Mouse (Mus musculus) macrophage (primary cell): ENCODE measurements around the gene Slc37a1. TPM values are rescaled to one million over a fixed set of nuclear protein-coding genes. Genes with fewer than 3 reads are reported as not detected.
A peak's percentile ranks its signal among the peaks of the same experiment; 100 is the strongest.

Experiments
- H3K27ac ChIP-seq: fragments of 350-480 bp; formaldehyde crosslinking; 2 replicates; pipeline ENCODE4 v1.9.0; 2021
- H3K36me3 ChIP-seq: fragments of 350-480 bp; formaldehyde crosslinking; 2 replicates; pipeline ENCODE4 v1.9.0; 2021; ENCODE audit errors: inconsistent target
- H3K4me3 ChIP-seq: fragments of 350-480 bp; formaldehyde crosslinking; 2 replicates; pipeline ENCODE4 v1.9.0; 2021; ENCODE audit errors: inconsistent target
- H3K79me2 ChIP-seq: fragments of 350-480 bp; formaldehyde crosslinking; 2 replicates; pipeline ENCODE4 v1.9.0; 2021; ENCODE audit errors: inconsistent target
- WGBS: methylation state at CpG from one replicate; pipeline ENCODE4 v1.1.7; 2026; ENCODE audit warnings: inconsistent platforms; ENCODE audit not compliant: missing documents; 5-methylcytosine and 5-hydroxymethylcytosine counted together
- polyA plus RNA-seq: library from polyadenylated mRNA; stranded (reverse); fragments of 250-400 nt; gene quantifications from 3 replicates; pipeline ENCODE4 v1.2.4, GENCODE M21; 2018; ENCODE audit warnings: inconsistent platforms

Slc37a1 gene
- polyA plus RNA-seq, 1 experiment from 2014 or later = 7.9 TPM

GRCm38 (mm10) chr17:31275181-31275580 lies 11.4 kb upstream of the Slc37a1 start:
- H3K27ac ChIP-seq = no peak overlapping the region
- no peaks in the 10 kb centered on the region for H3K36me3 ChIP-seq
- 48% methylated on average over 6 of the region's 6 CpGs for WGBS
- no peak overlapping the region for H3K4me3 ChIP-seq
- no peaks in the 10 kb centered on the region for H3K79me2 ChIP-seq

DNA sequence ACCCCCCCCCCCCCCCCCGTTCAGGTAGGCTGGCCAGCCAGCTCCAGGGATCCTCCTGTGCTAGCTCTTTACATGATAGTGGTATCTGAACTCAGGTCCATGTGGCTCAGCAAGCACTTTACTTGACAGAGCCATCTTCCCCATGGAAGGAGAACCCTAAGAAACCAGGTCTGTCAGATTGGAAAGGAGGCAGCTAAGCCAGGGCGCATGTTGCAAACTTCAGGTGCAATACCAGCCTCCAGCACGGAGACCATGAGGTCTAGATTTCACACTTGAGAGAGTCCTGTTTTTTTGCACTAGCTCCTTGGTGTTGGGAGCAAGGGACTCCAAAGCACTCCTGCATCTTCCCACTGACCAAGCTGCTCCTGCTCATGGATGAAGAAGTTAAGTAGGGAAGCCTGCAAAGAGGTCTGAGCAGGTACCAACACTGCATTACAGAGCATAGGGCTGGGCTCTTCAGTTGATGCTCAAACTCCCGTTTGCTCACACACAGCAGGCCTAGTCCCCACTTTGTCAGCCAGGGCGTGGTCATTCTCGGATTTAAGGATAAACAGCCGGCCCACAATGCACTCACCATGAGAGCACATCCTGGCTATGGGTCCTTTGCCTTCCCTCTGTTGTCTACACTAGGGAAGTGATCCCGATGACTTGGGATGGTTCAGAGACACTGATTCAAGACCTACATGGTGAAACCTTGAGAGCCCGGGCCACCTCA lies 10.2 kb upstream of the Slc37a1 start:
- WGBS = 74% methylated on average over 9 of the region's 9 CpGs
- no peak overlapping the region for H3K27ac ChIP-seq
- no peaks in the 10 kb centered on the region for H3K79me2 ChIP-seq
- H3K4me3 ChIP-seq = no peak overlapping the region
- H3K36me3 ChIP-seq = no peaks in the 10 kb centered on the region

- H3K36me3 ChIP-seq = no peaks in the 10 kb centered on the region
- peak within 1 kb of the TSS; percentile 12; the same call in 1 of the 2 replicates for H3K4me3 ChIP-seq
- WGBS = 14% methylated on average over 44 of the region's 44 CpGs
- no peaks in the 10 kb centered on the region for H3K79me2 ChIP-seq
- no peak within 1 kb of the TSS for H3K27ac ChIP-seq
Observed at GRCm38 (mm10) chr17:31276922-31277918, 9.4 kb upstream of the Slc37a1 start, which contains the start of gene Rsph1. Rsph1 (minus strand) TSS chr17:31277383.

DNA sequence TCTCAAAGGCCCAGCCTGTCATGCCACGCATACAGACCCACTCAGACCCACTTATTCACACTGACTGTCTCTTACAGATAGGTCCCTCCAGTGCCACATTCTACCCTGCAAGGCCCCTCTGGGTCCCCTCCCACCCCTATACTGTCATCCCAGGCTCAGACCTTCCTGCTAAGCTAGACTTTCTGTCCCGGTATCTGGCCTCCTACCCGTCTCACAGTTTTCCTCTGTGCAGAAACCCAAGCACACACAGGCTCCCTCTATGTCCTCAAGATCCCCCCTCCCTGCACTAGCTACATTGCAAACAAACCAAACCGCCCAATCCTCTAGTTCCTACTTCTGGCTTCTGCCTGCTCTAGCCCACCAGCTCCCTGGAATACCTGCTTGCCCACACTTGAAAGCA lies 8.7 kb upstream of the Slc37a1 start:
- Histone ChIP-seq H3K4me3 (no peak overlapping the region), H3K27ac (no peak overlapping the region), H3K79me2 (no peaks in the 10 kb centered on the region), H3K36me3 (no peaks in the 10 kb centered on the region)
- 91% methylated on average over 4 of the region's 4 CpGs for WGBS

- no peaks in the 10 kb centered on the region for H3K36me3 ChIP-seq
- WGBS = 87% methylated on average over 9 of the region's 9 CpGs
- no peak overlapping the region for H3K4me3 ChIP-seq
- no peak overlapping the region for H3K27ac ChIP-seq
- H3K79me2 ChIP-seq = no peaks in the 10 kb centered on the region
Observed at GRCm38 (mm10) chr17:31279541-31279940, 7.1 kb upstream of the Slc37a1 start.

DNA sequence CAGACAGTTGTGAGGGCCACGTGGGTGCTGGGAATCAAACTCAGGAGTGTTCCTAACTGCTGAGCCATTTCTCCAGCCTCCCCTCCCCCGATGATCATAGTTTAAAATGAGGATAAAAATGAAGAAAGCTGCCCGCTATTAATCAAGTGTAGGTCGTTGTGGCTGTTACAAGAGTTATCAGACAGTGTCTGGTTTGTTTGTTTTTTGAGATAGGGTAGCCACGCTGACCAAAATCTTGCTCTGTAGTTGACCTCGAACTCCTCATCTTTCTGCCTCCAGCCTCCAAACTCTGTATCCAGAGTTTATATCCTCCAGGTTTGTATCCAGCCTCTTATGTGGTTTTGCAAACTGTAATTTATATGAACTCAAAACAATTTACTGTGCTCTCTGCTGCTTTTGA lies 6.3 kb upstream of the Slc37a1 start:
- WGBS = 74% methylated on average over 6 of the region's 6 CpGs
- Histone ChIP-seq H3K4me3 (no peak overlapping the region), H3K79me2 (no peaks in the 10 kb centered on the region), H3K27ac (no peak overlapping the region), H3K36me3 (no peaks in the 10 kb centered on the region)

GRCm38 (mm10) chr17:31281830-31282686 lies 4.5 kb upstream of the Slc37a1 start:
- 60% methylated on average over 19 of the region's 19 CpGs for WGBS
- Histone ChIP-seq H3K79me2 (no peaks in the 10 kb centered on the region), H3K27ac (no peak overlapping the region), H3K36me3 (no peaks in the 10 kb centered on the region), H3K4me3 (no peak overlapping the region)

DNA sequence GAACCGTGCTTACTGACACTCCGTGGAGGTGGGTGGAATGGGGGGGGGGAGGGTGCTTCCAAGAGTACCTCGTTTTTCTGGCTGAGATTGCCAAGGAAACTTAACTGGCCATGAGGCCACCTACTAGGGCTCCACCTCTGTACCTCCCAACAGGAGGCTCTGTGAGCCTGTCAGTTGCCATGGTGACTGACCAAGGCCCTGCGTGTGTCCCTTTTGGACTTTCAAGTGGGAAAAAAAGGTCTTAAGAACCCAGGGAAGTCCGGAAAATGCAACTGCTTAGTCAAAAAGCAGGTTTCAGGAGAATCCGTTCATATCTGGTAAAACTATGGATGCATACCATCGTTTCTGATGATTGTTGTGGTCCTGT lies 3.9 kb upstream of the Slc37a1 start:
- no peak overlapping the region for H3K27ac ChIP-seq
- H3K79me2 ChIP-seq = no peaks in the 10 kb centered on the region
- H3K36me3 ChIP-seq = no peaks in the 10 kb centered on the region
- H3K4me3 ChIP-seq = no peak overlapping the region
- 56% methylated on average over 7 of the region's 7 CpGs for WGBS

DNA sequence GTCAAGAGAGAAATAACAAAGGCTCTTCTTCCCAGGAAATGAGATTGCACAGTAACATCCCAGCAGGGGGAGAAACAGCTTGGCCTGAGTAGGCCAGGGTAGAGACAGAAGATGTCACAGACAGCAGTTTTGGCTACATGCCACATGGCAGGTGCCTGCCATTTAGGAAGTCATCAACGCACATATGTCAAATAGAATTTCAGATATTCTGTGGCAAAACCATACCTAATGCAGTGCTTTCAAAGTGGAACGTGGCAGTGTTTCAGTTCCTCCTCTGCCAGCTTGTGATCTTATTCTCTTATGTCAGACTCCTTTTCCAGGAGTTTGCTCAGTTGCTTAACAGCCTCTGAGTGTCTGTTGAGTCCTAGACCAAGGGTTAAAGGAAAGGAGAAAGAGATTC lies 725 bp upstream of the Slc37a1 start:
- Histone ChIP-seq H3K27ac (peak overlapping the region; percentile 45), H3K36me3 (no peaks in the 10 kb centered on the region), H3K4me3 (no peak overlapping the region), H3K79me2 (no peaks in the 10 kb centered on the region)
- WGBS = 0% methylated on average over 2 of the region's 2 CpGs

DNA sequence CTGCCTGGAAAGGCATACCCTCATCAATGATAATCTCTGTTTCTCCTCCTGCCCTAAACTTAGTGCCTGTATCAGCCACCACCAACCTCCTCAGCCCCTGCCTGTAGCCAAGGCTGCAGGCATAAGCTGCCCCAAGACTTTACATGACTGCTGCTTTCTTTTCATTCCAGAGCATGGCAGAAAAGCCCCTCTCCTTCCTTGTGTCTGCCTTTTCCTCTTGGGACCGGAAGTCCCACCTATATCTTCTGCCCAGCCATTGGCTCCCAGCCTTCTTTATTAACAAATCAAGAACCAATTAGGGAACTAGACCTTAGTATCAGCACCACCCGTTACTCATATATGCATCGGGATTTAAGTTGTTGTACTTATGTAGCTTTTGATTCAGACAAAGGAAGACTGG lies 624 bp downstream of the Slc37a1 start:
- Histone ChIP-seq H3K79me2 (no peaks in the 10 kb centered on the region), H3K4me3 (no peak overlapping the region), H3K27ac (no peak overlapping the region), H3K36me3 (no peaks in the 10 kb centered on the region)
- 97% methylated on average over 3 of the region's 3 CpGs for WGBS

DNA sequence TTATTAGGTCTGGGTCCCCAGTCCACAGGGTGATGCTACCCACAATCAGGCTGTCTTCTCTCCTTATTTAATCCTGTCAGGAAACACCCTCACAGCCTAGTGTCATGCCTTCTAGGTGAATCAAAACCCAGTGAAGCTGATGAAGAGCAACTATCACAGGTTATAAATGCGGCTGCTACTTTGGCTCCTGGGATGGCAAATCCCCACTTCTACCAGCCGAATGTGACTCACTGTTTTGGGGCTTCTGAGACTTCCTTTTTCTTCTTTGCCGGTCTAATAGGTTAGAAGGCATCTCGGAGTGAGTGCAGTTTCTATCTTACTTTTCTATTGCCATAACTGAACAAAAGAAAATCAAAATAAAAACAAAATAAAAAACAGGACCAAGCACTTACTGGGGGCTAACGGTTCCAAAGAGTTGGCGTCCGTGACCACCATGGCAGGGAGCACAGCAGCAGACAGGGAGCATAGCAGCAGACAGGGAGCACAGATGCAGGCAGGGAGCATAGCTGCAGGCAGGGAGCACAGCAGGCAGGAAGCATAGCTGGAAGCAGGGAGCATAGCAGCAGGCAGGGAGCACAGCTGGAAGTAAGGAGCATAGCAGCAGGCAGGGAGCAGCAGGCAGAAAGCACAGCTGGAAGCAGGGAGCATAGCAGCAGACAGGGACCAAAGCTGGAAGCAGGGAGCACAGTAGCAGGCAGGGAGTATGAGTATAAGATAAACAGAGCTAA lies 2.6 kb downstream of the Slc37a1 start:
- Histone ChIP-seq H3K27ac (peak overlapping the region; percentile 78), H3K36me3 (no peaks in the 10 kb centered on the region), H3K79me2 (no peaks in the 10 kb centered on the region), H3K4me3 (no peak overlapping the region; the same call in 1 of the 2 replicates)
- 3% methylated on average over 7 of the region's 7 CpGs for WGBS

GRCm38 (mm10) chr17:31290311-31290710 lies 3.7 kb downstream of the Slc37a1 start:
- Histone ChIP-seq H3K4me3 (no peak overlapping the region), H3K36me3 (no peaks in the 10 kb centered on the region), H3K79me2 (no peaks in the 10 kb centered on the region), H3K27ac (peak overlapping the region; percentile 78)

DNA sequence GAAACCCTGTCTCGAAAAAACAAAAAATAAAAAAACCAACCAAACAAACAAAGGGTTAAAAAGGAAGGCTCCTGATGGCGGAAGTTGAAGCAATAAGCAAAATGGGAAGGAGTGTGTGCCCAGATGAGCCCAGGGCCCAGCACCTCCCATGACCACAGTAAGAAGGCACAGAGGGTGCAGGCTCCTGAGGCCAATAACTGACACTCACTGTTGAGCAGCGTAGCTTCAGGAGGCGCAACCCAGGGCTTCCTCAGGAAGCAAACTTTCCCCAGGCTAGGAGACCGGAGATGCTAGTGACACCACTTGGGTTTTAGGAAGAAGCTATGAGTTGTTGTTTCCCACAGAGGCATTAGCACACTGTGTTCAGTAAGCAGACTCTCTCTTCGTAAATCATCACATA lies 4.3 kb downstream of the Slc37a1 start:
- Histone ChIP-seq H3K4me3 (no peak overlapping the region), H3K27ac (peak overlapping the region; percentile 78), H3K36me3 (no peaks in the 10 kb centered on the region), H3K79me2 (no peaks in the 10 kb centered on the region)
- 2% methylated on average over 6 of the region's 6 CpGs for WGBS
